Mouse (Mus musculus) frontal cortex, postnatal 10 days (tissue): Measurements from ENCODE around the gene 1600002K03Rik.
"Not testable (repeated sequence)": the region's sequence is repeated elsewhere in the genome, so short reads cannot be mapped to it uniquely, and the experiment has no call there.

ENCODE experiments used
- DNase-seq, 2 experiments: peaks; one replicate each; pipeline ENCODE4 v3.0.0; 2022; ENCODE audit warnings: low spot score in 2 of 2, mixed read lengths in 1 of 2

1600002K03Rik gene

DNA sequence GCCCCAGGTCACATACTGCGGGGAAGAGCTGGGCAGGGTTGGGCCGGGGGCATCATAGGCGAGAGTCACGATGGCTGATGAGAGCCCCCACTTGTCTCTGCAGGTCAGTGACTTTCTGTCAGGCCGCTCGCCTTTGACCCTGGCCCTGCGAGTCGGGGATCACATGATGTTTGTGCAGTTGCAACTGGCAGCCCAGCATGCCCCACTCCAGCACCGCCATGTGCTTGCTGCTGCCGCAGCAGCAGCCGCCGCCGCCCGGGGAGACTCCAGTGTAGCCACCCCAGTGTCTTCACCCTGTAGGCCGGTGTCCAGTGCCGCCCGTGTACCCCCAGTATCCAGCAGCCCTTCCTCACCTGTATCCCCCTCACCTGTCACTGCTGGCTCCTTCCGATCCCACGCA, 19.0 kb upstream of the 1600002K03Rik start:
- DNase-seq: no peak

DNA sequence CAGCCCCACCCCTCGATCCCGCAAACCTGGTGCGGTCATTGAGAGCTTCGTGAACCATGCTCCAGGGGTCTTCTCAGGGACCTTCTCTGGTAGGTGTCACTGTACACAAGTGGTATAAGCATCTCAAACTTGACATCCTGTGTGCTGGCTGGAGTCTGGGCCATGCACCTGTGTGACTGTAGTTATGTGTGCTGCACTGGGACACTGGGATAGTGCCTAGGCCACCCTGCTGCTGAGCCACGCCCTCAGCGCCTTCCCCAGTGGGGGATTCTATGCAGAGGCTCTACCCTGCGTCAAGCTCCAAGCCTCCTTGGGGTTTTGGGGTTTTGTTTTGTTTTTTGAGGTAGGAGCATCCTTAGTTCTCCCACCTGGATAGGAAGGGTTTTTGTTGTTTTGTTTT, 18.4 kb upstream of the 1600002K03Rik start:
- DNase-seq: no peak

DNA sequence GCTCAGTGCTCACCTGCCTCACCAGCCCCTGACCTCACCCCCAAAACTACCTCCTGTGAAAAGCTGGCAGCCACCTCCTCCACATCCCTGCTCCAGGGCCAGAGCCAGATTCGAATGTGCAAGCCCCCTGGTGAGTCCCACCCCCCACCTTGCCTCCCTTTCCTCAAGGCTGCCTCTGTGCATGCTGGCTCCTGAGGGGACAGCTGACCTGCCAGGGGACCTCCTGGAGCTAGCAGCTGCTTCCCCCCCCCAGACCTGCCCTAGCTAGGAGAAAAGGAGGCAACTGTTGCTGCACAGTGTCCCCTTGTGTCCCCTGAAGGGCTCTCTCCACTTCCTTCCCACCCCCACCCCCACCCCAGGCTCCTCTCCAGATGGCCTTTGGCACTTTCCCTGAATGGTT, 17.5 kb upstream of the 1600002K03Rik start:
- DNase-seq: no peak

DNA sequence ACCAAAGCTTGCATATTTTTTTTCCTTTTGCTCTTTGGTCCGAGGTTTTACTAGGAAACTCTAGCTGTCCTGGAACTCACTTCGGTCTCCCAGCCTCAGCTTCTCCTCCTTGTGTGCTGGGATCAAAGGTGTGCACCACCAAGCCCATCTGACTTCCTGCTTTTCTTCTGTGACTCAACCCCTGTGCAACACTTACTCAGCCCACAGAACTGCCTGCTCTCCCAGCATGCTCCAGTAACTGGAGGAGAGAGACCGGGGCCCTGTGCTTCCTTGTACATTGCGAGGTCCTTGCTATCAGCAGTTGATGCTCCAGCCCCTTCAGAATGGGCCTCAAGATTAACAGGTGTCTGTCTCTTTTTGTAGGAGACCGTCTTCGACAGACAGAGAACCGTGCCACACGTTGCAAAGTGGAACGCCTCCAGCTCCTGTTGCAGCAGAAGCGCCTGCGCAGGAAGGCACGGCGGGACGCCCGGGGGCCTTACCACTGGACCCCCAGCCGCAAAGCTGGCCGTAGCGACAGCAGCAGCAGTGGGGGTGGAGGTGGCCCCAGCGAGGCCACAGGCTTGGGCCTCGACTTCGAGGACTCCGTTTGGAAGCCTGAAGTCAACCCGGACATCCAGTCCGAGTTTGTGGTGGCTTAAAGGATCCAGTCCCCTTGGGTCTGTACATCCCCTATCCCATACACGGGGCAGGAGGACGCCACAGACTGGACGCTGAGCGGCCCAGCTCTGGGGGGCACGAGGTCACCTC, 16.6 kb upstream of the 1600002K03Rik start:
- DNase-seq: no peak

DNA sequence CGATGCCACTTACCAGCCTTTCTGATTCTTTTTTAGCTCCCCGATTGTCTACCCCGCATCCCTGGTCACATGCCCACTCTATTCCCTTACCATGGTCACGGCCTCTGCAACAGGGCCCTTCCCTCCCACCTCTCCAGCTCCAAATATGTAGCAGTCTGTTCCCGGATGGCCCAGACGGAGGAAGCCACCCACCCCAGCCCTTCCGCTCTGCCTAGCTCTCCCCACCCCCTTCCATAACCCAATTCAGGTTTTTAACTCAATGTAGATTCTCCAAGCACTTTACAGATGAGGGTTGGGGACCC, 16.0 kb upstream of the 1600002K03Rik start:
- DNase-seq: peak in 1 of 2 experiments; percentile 43

DNA sequence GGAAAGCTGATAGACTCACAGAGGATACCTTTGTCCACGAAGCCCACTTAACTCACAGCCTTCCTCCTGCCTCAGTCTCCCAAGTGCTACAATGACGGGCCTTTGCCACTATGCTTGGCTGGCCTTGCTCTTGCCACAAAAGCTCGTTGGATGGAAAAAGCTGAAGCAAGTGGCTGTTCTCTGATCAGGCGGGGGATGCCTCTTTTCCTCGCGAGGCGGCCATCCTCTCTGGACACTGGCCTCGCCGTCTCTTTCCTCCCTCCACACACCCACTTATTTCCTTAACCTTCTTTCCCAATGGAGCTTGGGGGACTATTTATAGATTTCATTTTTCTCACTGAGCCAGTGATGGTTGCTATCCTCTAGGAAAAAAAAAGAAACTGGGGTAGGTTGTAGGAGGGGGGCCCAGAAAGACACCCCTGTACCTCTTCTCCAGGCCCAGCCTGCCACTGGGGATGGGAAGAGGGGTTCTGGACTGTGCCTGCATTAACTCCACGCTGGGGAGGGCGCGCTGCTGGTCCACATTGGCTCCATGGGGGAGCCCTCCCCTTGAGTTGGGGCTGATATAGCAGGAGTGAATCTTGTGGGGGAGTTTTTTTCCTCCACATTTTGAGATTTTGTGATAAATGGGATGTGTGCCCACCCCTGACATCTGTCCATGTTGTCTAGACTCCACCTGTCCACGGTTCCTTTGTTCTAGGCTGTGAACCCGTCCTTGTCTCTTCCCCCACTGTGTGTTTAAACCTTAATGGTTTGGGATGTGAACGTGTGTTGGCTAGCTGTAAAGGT, 15.4 kb upstream of the 1600002K03Rik start:
- DNase-seq: peak in 1 of 2 experiments; percentile 29

DNA sequence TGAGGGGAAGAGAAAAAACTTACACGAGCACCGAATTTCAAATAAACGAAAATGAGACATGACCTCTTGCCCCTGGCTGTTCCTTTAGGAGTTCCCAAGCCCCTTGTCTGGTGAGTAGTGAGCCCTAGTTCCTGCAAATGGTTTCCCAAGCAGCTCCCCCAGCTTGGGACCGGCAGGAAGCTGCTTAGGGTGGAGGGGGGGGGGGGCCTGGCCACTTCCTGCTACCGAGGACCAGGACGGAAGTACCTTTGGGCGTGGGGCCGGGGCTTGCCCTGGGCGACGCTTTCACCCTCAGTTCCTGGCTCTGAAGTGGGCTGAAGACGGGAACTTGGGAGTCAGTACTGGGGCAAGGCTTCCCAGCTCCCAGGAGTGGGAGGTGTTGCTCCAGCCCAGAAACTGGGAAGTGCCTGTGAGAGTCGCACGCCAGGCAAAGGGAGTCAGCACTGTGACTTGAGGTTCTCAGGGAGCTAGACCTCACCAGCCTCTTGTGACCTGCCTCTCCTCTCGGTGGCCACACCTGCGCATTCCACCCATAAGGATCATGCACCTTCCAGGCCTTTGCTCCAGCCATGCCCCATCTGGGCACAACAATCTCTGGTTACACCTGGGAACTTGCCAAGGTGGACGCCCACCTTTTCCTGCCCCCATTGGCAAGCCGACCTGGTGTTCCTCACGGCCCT, 14.3 kb upstream of the 1600002K03Rik start:
- no peak for DNase-seq

DNA sequence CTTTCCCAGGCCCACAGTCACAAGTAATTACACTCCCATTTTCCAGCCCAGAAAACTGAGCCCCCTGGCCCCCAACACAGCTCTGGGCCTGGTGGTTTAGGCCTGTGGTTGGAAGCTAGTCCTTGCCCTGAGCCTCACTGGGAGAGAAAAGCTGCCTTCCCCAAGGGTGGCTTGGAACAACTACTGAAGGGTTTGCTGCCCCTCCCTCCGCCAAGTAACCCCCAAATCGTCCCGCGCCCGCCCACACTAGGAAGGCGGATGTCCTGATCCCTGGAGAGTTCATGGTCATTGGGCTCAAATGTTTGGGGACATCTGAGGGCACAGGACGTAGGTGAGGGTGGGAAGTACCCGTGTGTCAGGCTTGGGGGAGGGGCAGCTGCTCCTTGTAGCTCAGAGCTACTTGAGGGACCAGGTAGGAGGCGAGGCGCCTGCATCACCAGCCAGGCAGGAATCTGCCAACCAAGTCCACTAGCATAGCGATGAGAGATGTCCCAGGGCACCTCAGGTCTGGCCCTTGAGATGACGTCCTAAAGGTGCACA, 13.7 kb upstream of the 1600002K03Rik start:
- DNase-seq: peak in 1 of 2 experiments; percentile 70

DNA sequence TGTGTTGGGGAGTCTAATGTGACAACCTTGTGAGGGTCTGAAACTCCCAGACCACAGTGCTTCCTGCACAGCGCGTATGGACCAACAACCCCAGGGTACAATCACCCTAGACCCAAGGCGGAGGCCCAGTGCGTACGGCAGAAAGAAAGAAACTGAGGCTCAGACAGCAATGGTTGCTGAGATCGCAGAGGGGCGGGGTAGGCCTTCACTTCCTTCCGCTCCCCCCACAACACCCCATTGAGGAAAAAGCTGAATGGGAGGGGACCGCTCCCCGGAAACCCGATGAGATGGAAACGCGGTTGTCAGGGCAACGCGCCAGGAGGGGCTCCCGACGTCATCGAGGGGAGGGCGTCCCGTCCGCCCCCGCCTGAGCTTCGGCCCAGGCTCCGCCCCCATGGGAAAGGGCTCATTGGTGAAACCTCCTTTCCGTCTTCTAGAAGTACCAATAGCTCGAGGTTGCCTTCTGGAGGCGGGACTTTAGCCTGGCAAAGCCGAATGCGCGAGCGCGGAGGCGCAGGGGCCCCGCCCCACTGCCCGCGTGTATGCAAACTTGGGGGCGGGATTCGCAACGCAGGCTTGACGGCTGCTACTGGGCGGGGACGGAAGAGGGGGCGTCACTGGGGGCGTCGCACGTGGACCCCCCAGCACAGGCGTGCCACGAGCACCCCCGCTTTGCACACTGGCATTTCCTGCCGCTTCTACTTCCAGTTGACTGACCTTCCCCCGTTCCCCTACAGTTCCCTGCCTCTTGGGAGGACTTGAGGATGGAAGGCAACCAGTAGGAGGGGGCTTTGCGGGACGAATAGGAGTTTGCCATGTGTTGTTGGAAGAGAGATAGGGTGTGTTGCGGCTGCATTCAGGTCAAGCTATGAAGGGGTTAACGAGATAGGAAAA, 12.9 kb upstream of the 1600002K03Rik start:
- DNase-seq: peak; percentile 99 to 100

DNA sequence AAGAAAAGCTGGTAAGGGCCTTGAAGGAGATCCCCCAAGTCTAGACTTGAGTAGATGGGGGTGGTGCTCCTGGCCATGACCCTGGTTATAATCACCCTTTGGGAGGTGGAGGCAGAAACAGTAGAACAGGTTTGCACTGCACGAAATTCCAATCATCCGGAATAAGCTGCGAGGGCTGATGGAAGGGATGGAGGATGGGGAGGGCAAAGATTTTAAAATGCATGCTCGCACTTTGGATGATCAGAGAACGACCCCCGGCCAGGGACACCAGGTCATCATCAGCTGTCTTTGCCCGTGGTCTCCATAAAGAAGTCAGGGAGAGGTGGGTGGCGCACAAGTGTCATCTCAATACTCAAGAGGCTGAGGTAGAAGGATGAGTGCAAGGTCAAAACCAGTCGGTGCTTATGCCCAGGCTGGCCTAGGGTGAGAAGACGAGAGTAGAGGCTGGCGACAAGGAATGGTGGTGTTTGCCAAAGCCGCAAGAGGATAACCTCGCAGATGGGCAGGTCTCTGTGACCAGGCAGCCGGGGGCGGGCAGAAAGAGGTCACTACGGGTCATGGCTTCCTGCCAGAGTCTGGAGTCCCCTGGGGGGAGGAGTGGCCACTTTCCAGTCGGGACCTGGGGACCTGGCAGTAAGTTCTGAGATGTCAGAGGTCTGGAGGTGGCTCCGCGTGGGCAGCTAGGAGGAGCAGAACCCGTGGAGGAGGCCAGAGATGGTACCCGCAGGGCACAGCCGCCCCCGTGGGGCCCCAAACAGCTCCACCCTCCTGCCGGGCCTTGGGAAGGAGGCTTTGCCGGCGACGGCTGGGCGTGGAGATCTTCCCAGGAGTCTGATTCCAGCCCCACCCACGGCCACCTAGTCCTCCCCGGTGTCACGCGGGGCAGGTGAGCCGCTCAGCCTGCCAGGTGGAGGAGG, 12.0 kb upstream of the 1600002K03Rik start:
- DNase-seq: peak in 1 of 2 experiments; percentile 69

DNA sequence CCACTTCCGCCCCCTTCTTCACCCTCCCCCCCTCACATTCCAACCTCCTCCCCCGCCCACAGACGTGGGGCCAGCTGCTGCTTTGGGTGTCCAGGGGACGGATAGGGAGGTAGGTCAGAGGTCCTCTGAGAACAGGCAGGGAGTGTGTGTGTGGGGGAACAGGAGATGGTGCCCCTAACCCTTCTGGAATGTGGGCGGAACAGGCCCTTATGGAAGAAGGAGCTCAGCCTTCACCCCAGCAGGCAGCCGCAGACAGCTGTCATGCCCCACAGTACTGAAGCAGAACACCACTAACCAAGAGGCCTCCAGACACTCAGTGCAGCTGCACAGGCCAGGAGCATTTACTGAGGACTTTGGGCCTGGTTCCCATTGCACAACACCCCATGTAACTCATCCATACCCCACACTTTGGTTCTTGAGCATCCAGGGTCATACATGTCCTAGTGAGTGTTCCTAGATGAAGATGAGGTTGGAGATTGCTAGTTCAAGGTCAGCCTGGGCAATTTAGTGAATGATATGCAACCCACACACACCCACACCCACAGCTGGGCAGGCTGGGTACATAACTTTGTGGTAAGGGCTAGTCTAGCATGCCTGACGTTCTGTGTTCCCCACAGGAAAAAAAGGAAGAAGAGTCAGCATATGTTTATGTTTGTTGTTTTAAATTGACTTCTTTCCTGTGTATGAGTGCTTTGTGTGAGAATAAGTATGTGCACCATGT, 11.1 kb upstream of the 1600002K03Rik start:
- no peak for DNase-seq

DNA sequence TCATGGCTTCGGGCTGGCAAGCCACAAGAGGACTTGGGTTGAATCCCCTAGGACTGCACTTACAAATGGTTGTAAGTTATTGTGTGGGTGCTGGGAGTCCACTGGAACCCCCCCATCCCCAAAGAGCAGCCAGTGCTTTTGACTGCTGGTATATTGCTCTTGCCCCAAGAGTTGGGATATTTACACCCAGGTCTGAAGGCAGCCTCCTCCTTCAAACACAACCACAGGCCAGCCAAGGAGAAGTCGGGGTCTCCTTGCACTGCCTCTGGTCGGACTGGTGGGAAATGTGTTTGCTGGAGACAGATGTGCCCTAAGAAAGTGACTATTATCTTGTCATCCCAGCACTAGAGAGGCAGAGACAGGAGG, 10.5 kb upstream of the 1600002K03Rik start:
- no peak for DNase-seq

DNA sequence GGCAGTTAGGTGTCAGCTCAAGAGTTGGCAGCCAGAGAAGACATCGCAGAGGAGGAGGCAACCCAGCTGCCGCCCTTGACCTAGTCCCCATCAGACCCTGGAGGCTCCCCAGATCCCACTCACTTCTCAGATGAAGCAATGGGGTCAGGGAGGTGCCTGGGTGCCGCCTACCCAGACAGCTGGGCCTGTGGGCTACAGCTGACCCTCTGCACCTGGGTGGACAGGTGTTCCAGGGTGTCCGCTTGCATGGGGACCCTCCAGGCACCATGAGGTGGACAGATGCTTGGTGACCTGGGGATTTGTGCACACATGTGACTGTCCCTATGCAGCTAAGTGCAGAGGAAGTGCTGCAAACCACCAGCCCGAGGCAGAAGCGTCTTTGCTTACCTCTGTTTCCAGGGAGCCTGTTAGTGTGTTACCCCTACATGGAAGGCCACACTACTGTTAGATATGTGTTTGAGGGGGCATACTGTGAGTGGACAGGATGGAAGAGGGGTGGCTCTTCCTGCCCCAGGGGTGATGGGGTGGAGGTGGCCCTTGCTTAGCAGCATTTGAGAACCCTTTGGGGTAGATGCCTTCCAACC, 9.9 kb upstream of the 1600002K03Rik start:
- no peak for DNase-seq

DNA sequence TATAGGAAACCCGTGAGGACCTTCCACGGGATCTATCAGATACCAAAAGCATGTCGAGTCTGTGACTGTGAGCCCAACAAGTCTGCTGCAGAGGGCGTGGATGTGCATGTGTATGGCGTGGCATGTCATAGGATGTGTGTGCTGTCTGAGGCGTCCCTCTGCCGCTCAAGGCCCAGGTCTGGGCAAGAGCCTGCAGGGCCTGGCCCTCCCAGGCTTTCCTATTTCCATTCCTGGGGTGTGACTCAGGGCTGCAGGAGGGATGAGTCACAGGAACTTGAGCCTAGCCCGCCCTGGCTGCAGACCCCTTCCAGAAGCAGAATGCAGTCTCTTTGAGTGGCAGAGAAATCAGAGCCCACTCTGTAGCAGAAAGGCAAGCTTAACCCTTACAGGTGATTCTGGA, 9.0 kb upstream of the 1600002K03Rik start:
- DNase-seq: peak in 1 of 2 experiments; percentile 29

DNA sequence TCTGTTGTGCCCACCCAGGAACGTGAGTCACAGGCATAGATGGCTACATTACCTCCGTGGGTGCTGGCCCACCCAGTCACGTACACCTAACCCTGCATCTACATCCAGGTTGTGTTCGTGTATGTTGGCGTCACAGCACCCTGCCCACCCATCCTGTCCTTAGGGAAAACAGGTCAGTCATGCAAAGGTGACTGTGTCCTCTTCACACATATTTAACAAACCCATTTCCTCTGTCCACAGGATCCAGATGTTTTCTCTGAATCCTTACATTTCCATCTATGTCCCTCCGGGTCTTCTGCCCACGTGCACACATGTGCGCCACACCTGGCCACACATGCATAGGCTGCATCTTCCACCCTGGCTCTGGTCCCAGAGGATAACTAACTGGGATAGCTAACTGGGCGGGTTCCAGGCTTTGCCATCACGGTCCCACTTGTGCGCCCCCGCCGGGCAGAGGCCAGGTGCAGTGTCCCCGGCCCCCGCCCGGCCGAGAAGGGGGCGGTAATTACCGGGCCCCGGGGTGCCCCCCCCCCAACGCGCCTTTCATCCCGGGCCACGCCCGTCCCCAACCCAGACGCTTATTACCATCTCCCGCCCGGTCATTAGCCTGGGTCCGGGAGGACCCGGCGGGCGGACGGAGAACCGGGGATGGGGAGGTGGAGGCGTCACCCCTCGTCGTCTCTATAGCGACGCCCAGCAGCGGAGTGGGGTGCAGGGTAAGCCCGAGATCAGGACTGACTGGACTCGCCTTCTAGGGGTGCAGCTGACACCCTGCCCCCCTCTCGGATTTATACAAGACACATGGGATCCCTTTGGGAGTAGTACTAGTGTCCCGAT, 8.4 kb upstream of the 1600002K03Rik start:
- DNase-seq: peak in 1 of 2 experiments; percentile 44

DNA sequence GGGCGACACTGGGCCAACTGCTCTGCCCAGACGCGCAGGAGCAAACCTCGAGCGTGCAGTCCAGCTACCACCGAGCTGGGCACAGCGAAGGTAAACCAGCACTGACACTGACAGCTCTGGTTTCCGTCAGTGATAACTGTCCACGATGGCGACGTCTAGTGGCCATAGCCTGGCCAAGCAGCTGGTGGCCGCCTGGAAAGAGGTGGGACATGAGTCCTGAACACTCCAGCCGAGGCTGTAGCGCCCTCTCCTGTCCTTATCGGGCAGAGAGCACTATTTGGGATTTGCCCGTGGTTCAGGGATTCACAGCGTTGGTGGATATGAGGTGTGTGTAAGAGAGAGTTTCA, 7.8 kb upstream of the 1600002K03Rik start:
- DNase-seq: peak; percentile 93 to 95

DNA sequence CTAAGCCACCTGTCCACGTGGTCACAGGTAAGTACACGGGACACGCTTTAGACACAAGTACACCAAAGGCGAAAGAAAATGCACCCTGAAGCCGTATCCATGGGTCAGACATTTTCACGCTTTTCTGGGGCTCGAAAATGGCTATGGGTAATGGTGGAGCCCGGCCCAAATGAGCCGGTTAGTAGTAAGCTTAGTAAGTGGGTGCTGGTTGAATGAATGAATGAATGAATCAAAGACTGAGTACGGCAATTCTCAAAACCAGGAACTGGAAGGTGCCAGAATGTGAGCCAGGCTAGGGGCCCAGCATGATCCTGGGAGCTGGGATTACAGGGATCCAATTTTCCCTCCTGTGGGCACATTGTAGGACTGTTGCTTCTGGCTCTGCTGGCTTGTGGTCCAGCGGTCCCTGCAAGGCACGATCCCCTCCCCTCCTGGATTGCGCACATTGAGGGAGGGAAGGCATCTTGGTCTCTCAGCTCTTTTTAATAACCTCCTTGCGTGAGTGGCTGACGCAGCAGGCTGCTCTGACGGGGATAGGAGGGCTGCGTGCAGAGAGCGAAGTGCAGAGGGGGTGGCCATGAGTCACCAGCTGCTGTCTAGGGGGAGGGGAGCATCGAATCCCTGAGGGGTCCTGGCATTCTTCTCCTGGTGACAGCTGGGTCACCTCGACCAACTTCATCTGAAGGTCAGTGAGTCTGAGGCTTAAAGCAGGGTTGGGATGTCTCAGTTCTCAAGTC, 7.2 kb upstream of the 1600002K03Rik start, which contains the start of gene Cirbp:
Gene Cirbp (plus strand): TSS at position 594 of the 737 bp plus-strand sequence.
- peak in 1 of 2 experiments; percentile 68 for DNase-seq

DNA sequence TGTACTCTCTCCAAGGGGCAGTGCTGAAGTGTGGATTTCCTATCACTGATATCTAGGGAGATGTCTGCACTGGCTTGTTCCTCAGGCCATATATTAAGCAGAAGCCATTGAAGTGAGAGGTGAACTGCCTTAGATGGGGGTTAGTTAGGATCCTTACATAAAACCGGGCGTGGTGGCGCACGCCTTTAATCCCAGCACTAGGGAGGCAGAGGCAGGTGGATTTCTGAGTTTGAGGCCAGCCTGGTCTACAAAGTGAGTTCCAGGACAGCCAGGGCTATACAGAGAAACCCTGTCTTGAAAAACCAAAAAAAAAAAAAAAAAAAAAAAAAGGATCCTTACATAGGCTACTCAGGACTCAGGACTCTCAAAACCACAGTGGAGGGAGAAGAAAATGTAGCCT, 6.6 kb upstream of the 1600002K03Rik start:
- DNase-seq: not testable (repeated sequence)
